11 mouse cellular contexts compared by ENCODE assay signal in genomic region chr2:31150762-31151161, GRCm38 (mm10). TPM values are rescaled to one million over a fixed set of nuclear protein-coding genes. Genes with fewer than 3 reads are reported as not detected.
DNase-seq lines count a peak whose midpoint lies in the region; TF ChIP-seq lines count a peak whose summit lies in the region.
"Had no signal": no experiment of that assay in that cellular context is flagged by ENCODE, and none has a peak within 500 bp of the region (broad histone marks: within the 10 kb centered on the region; RNA-seq: fewer than 3 reads in every experiment).

No protein-coding gene starts in this region.

- H3K27me3 ChIP-seq in kidney, adult 2 months (replicated peaks; ENCODE audit: control insufficient read depth, insufficient read depth, low read length) = no peaks in the 10 kb centered on the region
- no peaks in the 10 kb centered on the region for H3K27me3 ChIP-seq in CH12.LX (replicated peaks)
- H3K27me3 ChIP-seq: heart, embryonic 15.5 days; megakaryocyte, embryonic 14.5 days had no signal

- TF ChIP-seq CTCF in kidney, adult 2 months (conservative IDR thresholded peaks at IDR 0.05; ENCODE audit: insufficient read depth, insufficient read length, low read depth, low read length) = peak; percentile 39
- TF ChIP-seq CTCF in CH12.LX (conservative IDR thresholded peaks at IDR 0.05 in 1 of 2, IDR thresholded peaks at IDR 0.05 in 1 of 2; ENCODE audit: low read depth in 2 of 2, low read length in 2 of 2) = peak; percentile 18 to 63; a peak in 2 of 4 replicates
- TF ChIP-seq CTCF in cortical plate, adult 2 months (IDR thresholded peaks at IDR 0.05; ENCODE audit: extremely low read depth, insufficient read depth, low read length) = no peak

- peaks cover 3% of the 10 kb centered on the region for H3K9me3 ChIP-seq in CH12.LX (replicated peaks; ENCODE audit: low read length)
- H3K9me3 ChIP-seq: heart, embryonic 15.5 days; megakaryocyte, embryonic 14.5 days had no signal

- H3K4me3 ChIP-seq in kidney, adult 2 months (ENCODE audit: insufficient read depth, low read depth, low read length) = no peak overlapping the region
- H3K4me3 ChIP-seq in CH12.LX (replicated peaks in 1 of 3; ENCODE audit: low read depth in 2 of 3, low read length in 2 of 3, poor library complexity in 1 of 3) = no peak overlapping the region
- H3K4me3 ChIP-seq in cortical plate, adult 2 months (ENCODE audit: insufficient read depth, low read length) = peak overlapping the region; percentile 81; the same call in 1 of the 2 replicates

- no peak overlapping the region for H3K27ac ChIP-seq in kidney, adult 2 months (ENCODE audit: insufficient read depth, low read depth, low read length)
- no peak overlapping the region for H3K27ac ChIP-seq in CH12.LX (ENCODE audit: insufficient read depth, low read depth)
- H3K27ac ChIP-seq in cortical plate, adult 2 months (ENCODE audit: insufficient read depth, low read length) = no peak overlapping the region
- H3K27ac ChIP-seq: heart, embryonic 15.5 days had no signal

- peak; percentile 46 for DNase-seq in kidney, adult 2 months
- no peak for DNase-seq in kidney, adult 18-20 months
- DNase-seq in 3T3-L1 (ENCODE audit: low read depth, low spot score) (peak; percentile 74), CH12.LX (ENCODE audit: extremely low read depth) (no peak)
- DNase-seq in right cerebral cortex, adult 18-20 months = no peak
- no peak for DNase-seq in kidney, adult 11 months
- DNase-seq: adrenal gland, postnatal 14 days; right cerebral cortex, postnatal 4 days had no signal

- TF ChIP-seq RAD21 in CH12.LX (IDR thresholded peaks at IDR 0.05; ENCODE audit: low read depth, low read length) = peak; percentile 71

- H3K36me3 ChIP-seq in kidney, adult 2 months (ENCODE audit: control insufficient read depth, insufficient read depth, low read length) = no peaks in the 10 kb centered on the region
- peaks cover 5 to 30% of the 10 kb centered on the region in 2 experiments for H3K36me3 ChIP-seq in CH12.LX (replicated peaks in 1 of 2; ENCODE audit: control insufficient read depth in 1 of 2, insufficient read depth in 1 of 2, low read length in 1 of 2)

- H3K79me2 ChIP-seq in CH12.LX (replicated peaks; ENCODE audit: control insufficient read depth, extremely low read depth, insufficient read depth, poor library complexity, severe bottlenecking) = peaks cover 32% of the 10 kb centered on the region

- dilution Hi-C loops in CH12.LX (cut with MboI; ENCODE audit: extremely low pct_ligation_motif_present, extremely low pct_unique_long_range_greater_than_20kb, low sequenced_read_pairs) = no loop called here

- TF ChIP-seq EP300 in CH12.LX (IDR thresholded peaks at IDR 0.05; ENCODE audit: low read length) = no peak

- in situ Hi-C loops in CH12.LX (cut with MboI; ENCODE audit: low pct_ligation_motif_present, low pct_unique_long_range_greater_than_20kb, low sequenced_read_pairs) = no loop called here

- peaks cover 4% of the 10 kb centered on the region for H3K4me1 ChIP-seq in kidney, adult 2 months (ENCODE audit: control insufficient read depth, insufficient read depth, low read length)
- peaks cover 0 to 45% of the 10 kb centered on the region in 2 experiments; a peak in 2 of 4 replicates for H3K4me1 ChIP-seq in CH12.LX (ENCODE audit: control insufficient read depth in 1 of 2, insufficient read depth in 2 of 2)
- H3K4me1 ChIP-seq in cortical plate, adult 2 months (ENCODE audit: control insufficient read depth, insufficient read depth, low read length) = peaks cover 1% of the 10 kb centered on the region; the same call in 1 of the 2 replicates

- H3K4me2 ChIP-seq in CH12.LX (ENCODE audit: insufficient read depth, low read depth, poor library complexity, severe bottlenecking) = peak overlapping the region; percentile 92

- no peak for TF ChIP-seq POLR2A in kidney, adult 2 months (IDR thresholded peaks at IDR 0.05; ENCODE audit: low read depth, low read length)
- TF ChIP-seq POLR2A in CH12.LX (IDR thresholded peaks at IDR 0.05; ENCODE audit: low read depth, low read length) = no peak
- no peak for TF ChIP-seq POLR2A in cortical plate, adult 2 months (IDR thresholded peaks at IDR 0.05; ENCODE audit: extremely low read depth, insufficient read depth, low read length)

- no peak overlapping the region for H3K9ac ChIP-seq in CH12.LX (ENCODE audit: insufficient read depth, low read depth)

TF ChIP-seq in CH12.LX, 34 proteins besides CTCF, POLR2A, EP300 and RAD21:
- TF ChIP-seq MEF2A (IDR thresholded peaks at IDR 0.05; ENCODE audit: borderline replicate concordance, low read depth, low read length) (no peak), ETS1 (conservative IDR thresholded peaks at IDR 0.05; ENCODE audit: low read depth, low read length) (no peak), PAX5 (IDR thresholded peaks at IDR 0.05; ENCODE audit: low read length) (no peak), ZC3H11A (IDR thresholded peaks at IDR 0.05; ENCODE audit: low read depth, low read length) (peak; percentile 36; the same call in 1 of the 2 replicates), ELF1 (IDR thresholded peaks at IDR 0.05; ENCODE audit: low read depth, low read length) (no peak), BHLHE40 (IDR thresholded peaks at IDR 0.05; ENCODE audit: low read depth, low read length) (no peak), TCF12 (IDR thresholded peaks at IDR 0.05; ENCODE audit: low read depth, low read length) (no peak), HCFC1 (IDR thresholded peaks at IDR 0.05; ENCODE audit: low read depth, low read length) (no peak), SMC3 (IDR thresholded peaks at IDR 0.05; ENCODE audit: low read depth, low read length) (peak; percentile 68), MAFK (IDR thresholded peaks at IDR 0.05; ENCODE audit: insufficient replicate concordance, low read length) (no peak), MYC (IDR thresholded peaks at IDR 0.05; ENCODE audit: low read depth, low read length) (no peak)

RNA-seq across cellular contexts. Expression of gene Gpr107, which starts 1.4 kb away (rescaled TPM):
- polyA plus RNA-seq in kidney, adult 2 months (2012; rRNA removed) = 22.2 and 22.8 TPM in 2 replicates
- total RNA-seq in CH12.LX (2012; rRNA removed) (22.7 and 24.6 TPM in 2 replicates), CH12.LX (2014; rRNA removed) (24.9 and 27.8 TPM in 2 replicates)
- 19.6 and 25.7 TPM in 2 replicates for polyA plus RNA-seq in CH12.LX (2012; ENCODE audit: insufficient read length, low read depth)
- polyA plus RNA-seq in cortical plate, adult 2 months (2012; rRNA removed) = 26.8 and 28.2 TPM in 2 replicates

RNA-seq across cellular contexts. Expression of gene Fnbp1, which starts 9.0 kb away (rescaled TPM):
- polyA plus RNA-seq in kidney, adult 2 months (2012; rRNA removed) = 21.1 and 23.9 TPM in 2 replicates
- total RNA-seq in CH12.LX (2012; rRNA removed) = 39.2 and 50.5 TPM in 2 replicates
- total RNA-seq in CH12.LX (2014; rRNA removed) = 20.7 and 29.6 TPM in 2 replicates
- 133 and 147 TPM in 2 replicates for polyA plus RNA-seq in CH12.LX (2012; ENCODE audit: insufficient read length, low read depth)
- 125 and 126 TPM in 2 replicates for polyA plus RNA-seq in cortical plate, adult 2 months (2012; rRNA removed)

Comparison
In these comparisons a context has a peak if more than half of its experiments do, and no peak if none do; other contexts are left out.
1. DNase-seq: peak in kidney, adult 2 months (single experiment) and 3T3-L1 (single experiment); none in kidney, adult 18-20 months (single experiment), CH12.LX (single experiment), right cerebral cortex, adult 18-20 months (single experiment) and kidney, adult 11 months (single experiment).